Mouse (Mus musculus) heart, postnatal 0 days (tissue): ENCODE data around the gene Ino80.

Source experiments
- CTCF ChIP-seq: IDR thresholded peaks from 2 replicates; pipeline ENCODE4 v1.5.1; 2016; ENCODE audit warnings: antibody characterized with exemption, control low read depth, low read depth
- EP300 ChIP-seq: IDR thresholded peaks from 2 replicates; pipeline ENCODE4 v1.6.1; 2016; ENCODE audit warnings: antibody characterized with exemption, low read depth

- TF ChIP-seq CTCF (no peak), EP300 (no peak)
Measured at GRCm38 (mm10) chr2:119398252-119398651, 79.2 kb downstream of the Ino80 start.
